Mouse (Mus musculus) G1E-ER4 (cell line): ENCODE measurements around the gene Ptgdr2. TPM values are rescaled to one million over a fixed set of nuclear protein-coding genes. Genes with fewer than 3 reads are reported as not detected.

Experiments
- GATA1 ChIP-seq: IDR thresholded peaks from one replicate; pipeline ENCODE4 v1.8.0; 2012; ENCODE audit warnings: low read length, inconsistent platforms
- polyA plus RNA-seq: library from polyadenylated mRNA; stranded (reverse); fragments of >175 nt; gene quantifications from 2 replicates; pipeline ENCODE4 v1.2.3, GENCODE M21; 2012

Ptgdr2 gene
- polyA plus RNA-seq, 1 experiment: not detected

GRCm38 (mm10) chr19:10959085-10959977 is 22.4 kb downstream of the Ptgdr2 start:
- TF ChIP-seq GATA1: no peak

GRCm38 (mm10) chr19:10959978-10960346 is 23.0 kb downstream of the Ptgdr2 start:
- TF ChIP-seq GATA1: no peak

GRCm38 (mm10) chr19:10965721-10966120 is 28.8 kb downstream of the Ptgdr2 start:
- no peak for TF ChIP-seq GATA1

GRCm38 (mm10) chr19:10968578-10968977 is 31.6 kb downstream of the Ptgdr2 start:
- no peak for TF ChIP-seq GATA1

- TF ChIP-seq GATA1: no peak
Observed at GRCm38 (mm10) chr19:10970457-10970856, 33.5 kb downstream of the Ptgdr2 start.

GRCm38 (mm10) chr19:10972660-10973059 is 35.7 kb downstream of the Ptgdr2 start:
- no peak for TF ChIP-seq GATA1

- TF ChIP-seq GATA1: no peak
Observed at GRCm38 (mm10) chr19:10973187-10973586, 36.2 kb downstream of the Ptgdr2 start.

GRCm38 (mm10) chr19:10974238-10974865 is 37.4 kb downstream of the Ptgdr2 start, which contains the start of gene Ms4a10:
Gene Ms4a10 (minus strand): TSS chr19:10974670.
- no peak for TF ChIP-seq GATA1

GRCm38 (mm10) chr19:10975187-10975586 is 38.2 kb downstream of the Ptgdr2 start:
- no peak for TF ChIP-seq GATA1

GRCm38 (mm10) chr19:10976318-10976717 is 39.4 kb downstream of the Ptgdr2 start:
- no peak for TF ChIP-seq GATA1

GRCm38 (mm10) chr19:10979184-10980168 is 42.5 kb downstream of the Ptgdr2 start:
- TF ChIP-seq GATA1: no peak

- no peak for TF ChIP-seq GATA1
Observed at GRCm38 (mm10) chr19:10980210-10980609, 43.2 kb downstream of the Ptgdr2 start.

GRCm38 (mm10) chr19:10983146-10983545 is 46.2 kb downstream of the Ptgdr2 start:
- no peak for TF ChIP-seq GATA1

GRCm38 (mm10) chr19:10984551-10984950 is 47.6 kb downstream of the Ptgdr2 start:
- TF ChIP-seq GATA1: no peak

GRCm38 (mm10) chr19:10985889-10986288 is 48.9 kb downstream of the Ptgdr2 start:
- TF ChIP-seq GATA1: no peak

- TF ChIP-seq GATA1: no peak
Observed at GRCm38 (mm10) chr19:10988563-10988962, 51.6 kb downstream of the Ptgdr2 start.

GRCm38 (mm10) chr19:10990751-10991150 is 53.8 kb downstream of the Ptgdr2 start:
- TF ChIP-seq GATA1: no peak
